Mouse (Mus musculus): ENCODE results near the gene Anxa4.

Anxa4 gene

GRCm38 (mm10) chr6:86752843-86753485 is 40.4 kb downstream of the Anxa4 start:
- no peak for DNase-seq (ENCODE audit: low spot score)

GRCm38 (mm10) chr6:86750961-86751360 is 42.4 kb downstream of the Anxa4 start:
- no peak for DNase-seq (ENCODE audit: low spot score)

- DNase-seq (ENCODE audit: low spot score): no peak
Observed at GRCm38 (mm10) chr6:86749817-86750216, 43.6 kb downstream of the Anxa4 start.

GRCm38 (mm10) chr6:86747171-86747570 is 46.2 kb downstream of the Anxa4 start:
- DNase-seq (ENCODE audit: low spot score): peak; percentile 43

GRCm38 (mm10) chr6:86740652-86741051 is 52.7 kb downstream of the Anxa4 start:
- no peak for DNase-seq (ENCODE audit: low spot score)

GRCm38 (mm10) chr6:86736830-86737229 is 56.6 kb downstream of the Anxa4 start:
- DNase-seq (ENCODE audit: low spot score): no peak

- no peak for DNase-seq (ENCODE audit: low spot score)
Observed at GRCm38 (mm10) chr6:86736313-86736712, 57.1 kb downstream of the Anxa4 start.

GRCm38 (mm10) chr6:86733183-86733876 is 60.1 kb downstream of the Anxa4 start, which contains the start of gene Gmcl1:
TSS of gene Gmcl1 (minus strand) at chr6:86733383.
- DNase-seq (ENCODE audit: low spot score): peak; percentile 95

- DNase-seq (ENCODE audit: low spot score): no peak
Observed at GRCm38 (mm10) chr6:86732276-86733173, 60.9 kb downstream of the Anxa4 start.

- no peak for DNase-seq (ENCODE audit: low spot score)
Observed at GRCm38 (mm10) chr6:86728711-86729110, 64.7 kb downstream of the Anxa4 start.

GRCm38 (mm10) chr6:86721977-86722376 is 71.4 kb downstream of the Anxa4 start:
- DNase-seq (ENCODE audit: low spot score): no peak

- no peak for DNase-seq (ENCODE audit: low spot score)
Observed at GRCm38 (mm10) chr6:86708072-86708774, 85.2 kb downstream of the Anxa4 start.

- no peak for DNase-seq (ENCODE audit: low spot score)
Observed at GRCm38 (mm10) chr6:86702577-86702976, 90.8 kb downstream of the Anxa4 start.

GRCm38 (mm10) chr6:86697903-86698302 is 95.5 kb downstream of the Anxa4 start:
- no peak for DNase-seq (ENCODE audit: low spot score)

GRCm38 (mm10) chr6:86696213-86696612 is 97.2 kb downstream of the Anxa4 start:
- DNase-seq (ENCODE audit: low spot score): no peak

- peak; percentile 49 for DNase-seq (ENCODE audit: low spot score)
Observed at GRCm38 (mm10) chr6:86694465-86694864, 98.9 kb downstream of the Anxa4 start.

GRCm38 (mm10) chr6:86689671-86690070 is 103.7 kb downstream of the Anxa4 start:
- no peak for DNase-seq (ENCODE audit: low spot score)

GRCm38 (mm10) chr6:86686971-86687370 is 106.4 kb downstream of the Anxa4 start:
- no peak for DNase-seq (ENCODE audit: low spot score)

Measured in lung, postnatal 25 days (tissue).